Mouse (Mus musculus) forebrain, embryonic 13.5 days (tissue): ENCODE data around the gene Gm26992. TPM values are rescaled to one million over a fixed set of nuclear protein-coding genes. Genes with fewer than 3 reads are reported as not detected.
A peak's percentile ranks its signal among the peaks of the same experiment; 100 is the strongest.

Experiments used
- ATAC-seq: fragments of 200-750 bp; cut with Nextera tagmentation; 2 replicates; pipeline ENCODE4 v1.8.0; 2017
- H3K27ac ChIP-seq: fragments of 300-500 bp; sonication (generic); 2 replicates; pipeline ENCODE4 v1.5.1; 2015; ENCODE audit warnings: inconsistent platforms, mild to moderate bottlenecking, moderate library complexity
- H3K27me3 ChIP-seq: fragments of 300-500 bp; sonication (generic); 2 replicates; pipeline ENCODE4 v1.6.1; 2015; ENCODE audit warnings: mild to moderate bottlenecking, inconsistent platforms
- H3K36me3 ChIP-seq: fragments of 300-500 bp; sonication (generic); 2 replicates; pipeline ENCODE4 v1.6.1; 2015; ENCODE audit warnings: mild to moderate bottlenecking, inconsistent platforms; ENCODE audit not compliant: poor library complexity, severe bottlenecking
- H3K4me1 ChIP-seq: fragments of 300-500 bp; sonication (generic); 2 replicates; pipeline ENCODE4 v1.6.1; 2015; ENCODE audit warnings: inconsistent platforms
- H3K4me2 ChIP-seq: fragments of 300-500 bp; sonication (generic); 2 replicates; pipeline ENCODE4 v1.6.1; 2015; ENCODE audit warnings: inconsistent platforms, mild to moderate bottlenecking, moderate library complexity
- H3K4me3 ChIP-seq: fragments of 300-500 bp; sonication (generic); 2 replicates; pipeline ENCODE4 v1.5.1; 2015; ENCODE audit warnings: mild to moderate bottlenecking, inconsistent platforms
- H3K9ac ChIP-seq: fragments of 300-500 bp; sonication (generic); 2 replicates; pipeline ENCODE4 v1.6.1; 2015; ENCODE audit warnings: mild to moderate bottlenecking, inconsistent platforms
- H3K9me3 ChIP-seq: fragments of 300-500 bp; sonication (generic); replicated peaks from 2 replicates; pipeline ENCODE4 v1.6.1; 2016; ENCODE audit warnings: inconsistent platforms
- WGBS: fragments of 180-500 bp; shearing (Covaris S2); methylation state at CpG from one replicate; pipeline ENCODE4 v1.1.7; 2015; 5-methylcytosine and 5-hydroxymethylcytosine counted together
- polyA plus RNA-seq: library from polyadenylated mRNA; unstranded; fragments of >200 nt; fragmentation: Nextera tagmentation; extraction: Ambion mirVana; gene quantifications from 2 replicates; pipeline ENCODE4 v1.2.1, GENCODE M21; 2015

Gm26992 gene
- polyA plus RNA-seq, 1 experiment from 2014 or later: not detected

DNA sequence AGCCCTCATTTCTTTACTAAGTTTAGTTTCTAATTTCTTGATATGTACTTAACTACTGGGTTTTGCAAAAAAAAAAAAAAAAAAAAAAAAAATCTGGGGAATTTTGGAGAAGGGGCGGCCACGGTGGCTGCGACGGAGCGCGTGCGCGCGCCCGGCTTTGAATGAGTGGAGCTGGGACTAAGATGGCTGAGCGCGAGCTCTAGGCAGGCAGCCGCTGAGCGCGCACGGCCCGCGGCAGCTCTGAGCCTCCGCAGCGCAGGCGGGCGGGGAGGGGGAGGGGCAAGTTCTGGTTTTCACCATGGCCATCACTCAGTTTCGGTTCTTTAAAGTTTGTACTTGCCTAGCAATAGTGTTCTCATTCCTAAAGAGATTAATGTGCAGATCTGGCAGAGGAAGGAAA is 107.4 kb downstream of the Gm26992 start:
- peaks cover 21% of the 10 kb centered on the region for H3K4me1 ChIP-seq
- no peak overlapping the region for H3K27ac ChIP-seq
- H3K4me3 ChIP-seq: no peak overlapping the region; the same call in 1 of the 2 replicates
- peak; percentile 72 for ATAC-seq
- WGBS: 2% methylated on average over 22 of the region's 23 CpGs
- H3K9me3 ChIP-seq: no peaks in the 10 kb centered on the region
- no peak overlapping the region for H3K9ac ChIP-seq
- no peaks in the 10 kb centered on the region for H3K36me3 ChIP-seq
- peak overlapping the region; percentile 46 for H3K4me2 ChIP-seq
- no peaks in the 10 kb centered on the region for H3K27me3 ChIP-seq

Other genes starting within 250 kb of the Gm26992 start
- gene Nap1l2, start 235.4 kb upstream of the Gm26992 start, polyA plus RNA-seq: 31.8 and 36.1 TPM in 2 replicates
- not detected in 2 replicates for gene Cdx4, start 100.6 kb upstream of the Gm26992 start, polyA plus RNA-seq
- gene Chic1, start 65.5 kb upstream of the Gm26992 start, polyA plus RNA-seq: 6.7 and 6.9 TPM in 2 replicates
- gene Tsx, start 7.5 kb upstream of the Gm26992 start, polyA plus RNA-seq: 0.38 and 0.77 TPM in 2 replicates
- not detected in 2 replicates for gene Zcchc13, start 208.6 kb downstream of the Gm26992 start, polyA plus RNA-seq